Mouse (Mus musculus): ENCODE measurements at regions not wholly inside any gene's neighbourhood (a gene's known extent, or its start where the extent isn't known, plus 50 kb on each side); places are given as distances from the start of the nearest gene placed in this dataset.

DNA sequence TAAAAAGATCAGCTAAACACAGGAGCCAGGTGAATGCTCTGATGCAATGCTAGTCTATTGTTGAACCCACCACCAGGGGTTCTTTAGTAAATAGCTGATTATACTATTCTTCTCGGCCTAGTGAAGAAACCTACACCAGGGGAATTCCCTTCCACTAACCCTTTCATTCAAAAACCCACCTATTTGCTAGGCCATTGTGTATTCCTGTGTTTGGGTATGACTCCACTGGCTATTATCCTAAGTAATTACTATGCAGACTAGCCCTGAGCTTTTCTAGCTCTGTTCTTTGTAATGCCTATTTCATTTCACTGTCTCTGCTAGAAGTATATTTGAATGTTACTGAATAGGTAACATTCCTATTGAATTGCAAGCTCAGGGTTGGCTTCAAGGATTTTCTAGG lies 2146.3 kb downstream of the Cntnap5b start:
- TF ChIP-seq FLI1 (IDR thresholded peaks at IDR 0.05; ENCODE audit: low read length): no peak
- no peak for TF ChIP-seq GATA1 (IDR thresholded peaks at IDR 0.05; ENCODE audit: borderline replicate concordance, low read length)

Data from megakaryocyte, embryonic 14.5 days (primary cell).